Mouse (Mus musculus) spleen, adult 2 months (tissue): ENCODE results near the gene Tuft1.

Experiments used
- CTCF ChIP-seq: fragments of 200-500 bp; IDR thresholded peaks from 2 replicates; pipeline ENCODE4 v1.5.1; 2011; ENCODE audit warnings: mild to moderate bottlenecking, inconsistent platforms; ENCODE audit not compliant: insufficient read depth, insufficient read length, insufficient replicate concordance; ENCODE audit errors: extremely low read depth
- POLR2A ChIP-seq: fragments of 200-500 bp; IDR thresholded peaks from 2 replicates; pipeline ENCODE4 v1.6.1; 2011; ENCODE audit warnings: low read depth, low read length, inconsistent platforms

- no peak for TF ChIP-seq CTCF
- TF ChIP-seq POLR2A = no peak
Observed at GRCm38 (mm10) chr3:94564356-94565010, 94.2 kb downstream of the Tuft1 start.
